Comparison of ENCODE assay signal across 9 mouse cellular contexts in the genomic region with DNA sequence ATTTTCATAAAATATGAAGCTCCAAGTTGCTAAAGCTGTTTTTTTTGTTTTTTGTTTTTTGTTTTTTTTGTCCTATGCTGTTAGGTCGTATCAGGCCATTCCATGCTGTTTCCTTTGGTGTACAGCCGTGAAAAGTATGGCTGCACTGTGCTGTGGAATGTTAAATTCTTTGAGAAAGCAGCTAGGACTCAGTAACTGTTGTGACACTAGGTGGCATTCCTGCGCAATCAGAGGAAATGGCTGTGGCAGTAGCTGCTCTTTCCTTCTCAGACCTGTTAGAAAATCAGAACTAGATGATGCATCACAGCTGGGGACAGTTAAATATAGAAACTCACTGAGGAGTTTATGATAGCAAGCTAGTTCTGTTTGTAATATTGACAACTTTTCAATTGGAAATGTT.
DNase-seq lines count a peak whose midpoint lies in the region; ATAC-seq and TF ChIP-seq lines count a peak whose summit lies in the region.
"Had no signal": no experiment of that assay in that cellular context is flagged by ENCODE, and none has a peak within 500 bp of the region (broad histone marks: within the 10 kb centered on the region; RNA-seq: fewer than 3 reads in every experiment).

No protein-coding gene starts in this region.

- no peaks in the 10 kb centered on the region for H3K27me3 ChIP-seq in C2C12 (ENCODE audit: control insufficient read depth, insufficient read depth, insufficient read length)
- H3K27me3 ChIP-seq in forebrain, embryonic 15.5 days = no peaks in the 10 kb centered on the region
- H3K27me3 ChIP-seq: CH12.LX had no signal

- H3K79me2 ChIP-seq in C2C12 (ENCODE audit: control insufficient read depth, insufficient read depth) = no peaks in the 10 kb centered on the region

- intact Hi-C loops in left cerebral cortex, postnatal 25 days (cut with DNase I) = loop anchor here (5.0 kb wide), 1 partner anchor 102 kb away; no protein-coding TSS in a partner anchor

- no peak overlapping the region for H3K4me2 ChIP-seq in forebrain, embryonic 15.5 days (replicated peaks)

- no peaks in the 10 kb centered on the region for H3K36me3 ChIP-seq in C2C12 (ENCODE audit: control insufficient read depth, insufficient read depth)
- no peaks in the 10 kb centered on the region for H3K36me3 ChIP-seq in forebrain, embryonic 15.5 days

- ATAC-seq in cerebellum, adult (ENCODE audit: insufficient number of reproducible peaks, low FRiP score, low TSS enrichment) = no peak
- peak; percentile 70; the same call in 1 of the 2 replicates for ATAC-seq in forebrain, embryonic 15.5 days (replicated peaks)

- H3K4me1 ChIP-seq in forebrain, embryonic 15.5 days = no peaks in the 10 kb centered on the region

- no peak overlapping the region for H3ac ChIP-seq in C2C12 (ENCODE audit: control insufficient read depth, insufficient read length, low read depth)

- peak; percentile 16 for TF ChIP-seq CTCF in C2C12 (IDR thresholded peaks at IDR 0.05; ENCODE audit: control insufficient read depth, insufficient read depth, insufficient read length)

- H3K4me3 ChIP-seq in C2C12 (ENCODE audit: insufficient read depth, poor library complexity, severe bottlenecking) = no peak overlapping the region
- no peak overlapping the region for H3K4me3 ChIP-seq in forebrain, embryonic 15.5 days

- no peak overlapping the region for H3K9ac ChIP-seq in forebrain, embryonic 15.5 days (replicated peaks)

- peak; percentile 26 to 28 for DNase-seq in cerebellum, postnatal 14 days
- peak; percentile 52 to 69 for DNase-seq in left cerebral cortex, postnatal 25 days (ENCODE audit: low spot score in 2 of 2)
- no peak for DNase-seq in thymus, postnatal 4 days
- DNase-seq in ovary, postnatal 10 days (ENCODE audit: low spot score) = no peak
- no peak for DNase-seq in yolk sac, embryonic 10.5 days (ENCODE audit: low spot score)

- no peaks in the 10 kb centered on the region for H3K79me3 ChIP-seq in C2C12 (ENCODE audit: low read depth)

- no peak overlapping the region for H3K27ac ChIP-seq in forebrain, embryonic 15.5 days (replicated peaks)

- no peaks in the 10 kb centered on the region for H3K9me3 ChIP-seq in forebrain, embryonic 15.5 days

- WGBS in forebrain, embryonic 15.5 days = 40% methylated on average over 3 of the region's 3 CpGs

TF ChIP-seq in C2C12, 6 proteins besides CTCF, POLR2A, EP300 and RAD21:
- TF ChIP-seq FOSL1 (IDR thresholded peaks at IDR 0.05; ENCODE audit: insufficient read depth, low read length, poor library complexity, severe bottlenecking) (no peak), USF1 (IDR thresholded peaks at IDR 0.05; ENCODE audit: low read depth) (no peak), MYOG (IDR thresholded peaks at IDR 0.05; ENCODE audit: control insufficient read depth, extremely low read depth, insufficient read length) (no peak), CEBPB (IDR thresholded peaks at IDR 0.05; ENCODE audit: low read depth) (no peak), MYOD1 (IDR thresholded peaks at IDR 0.05; ENCODE audit: control insufficient read depth, insufficient read length, low read depth) (no peak)
TF ChIP-seq in C2C12: peak in this region for 0.

Comparison
In these comparisons a context has a peak if more than half of its experiments do, and no peak if none do; other contexts are left out.
1. DNase-seq: peak in cerebellum, postnatal 14 days (2 of 2) and left cerebral cortex, postnatal 25 days (2 of 2); none in thymus, postnatal 4 days (single experiment), ovary, postnatal 10 days (single experiment) and yolk sac, embryonic 10.5 days (single experiment).